Mouse (Mus musculus): Measurements from ENCODE around the gene Fto.

DNA sequence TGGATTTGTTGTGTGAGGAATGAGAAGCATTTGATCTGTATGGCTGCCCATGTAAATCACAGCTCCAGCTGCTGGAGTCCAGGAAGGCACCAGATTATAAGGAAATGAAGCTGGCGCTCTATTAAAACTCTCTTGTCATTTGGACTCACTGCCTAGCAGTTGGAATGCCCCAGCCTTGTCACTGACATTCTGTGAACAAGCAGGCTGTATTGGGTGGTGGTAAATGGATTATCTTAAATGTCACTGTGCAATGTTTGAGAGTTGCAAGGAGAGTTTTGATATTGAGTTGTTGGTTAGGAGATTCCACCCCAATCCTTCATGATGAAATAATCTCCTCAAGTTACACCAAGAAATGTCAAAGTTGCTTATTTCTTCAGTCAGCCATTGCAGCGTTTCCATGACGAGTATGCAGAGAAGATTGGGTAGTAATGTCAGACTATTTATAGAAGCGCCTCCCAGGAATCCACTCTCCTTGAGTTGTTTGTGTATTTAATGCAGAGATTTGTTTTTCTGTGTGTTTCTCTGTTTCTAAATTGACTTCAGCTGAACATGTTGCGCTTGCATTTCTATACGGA lies 246.8 kb downstream of the Fto start:
- no peak for TF ChIP-seq CTCF (conservative IDR thresholded peaks at IDR 0.05; ENCODE audit: low read length)
- TF ChIP-seq NANOG (IDR thresholded peaks at IDR 0.05; ENCODE audit: borderline replicate concordance, low read length) = no peak
- no peak for TF ChIP-seq POU5F1 (IDR thresholded peaks at IDR 0.05; ENCODE audit: borderline replicate concordance, low read length)
